Mouse (Mus musculus): ENCODE measurements at regions not wholly inside any gene's neighbourhood (a gene's known extent, or its start where the extent isn't known, plus 50 kb on each side); places are given as distances from the start of the nearest gene placed in this dataset.

GRCm38 (mm10) chr8:79587258-79587657 is 52.2 kb upstream of the Otud4 start:
- Histone ChIP-seq H3K4me3 (ENCODE audit: insufficient read depth, low read length) (no peak overlapping the region), H3K27ac (ENCODE audit: insufficient read depth, low read length) (no peak overlapping the region), H3K4me1 (ENCODE audit: control insufficient read depth, insufficient read depth, low read length) (no peaks in the 10 kb centered on the region)
- TF ChIP-seq POLR2A (IDR thresholded peaks at IDR 0.05; ENCODE audit: low read depth, low read length) (no peak), CTCF (IDR thresholded peaks at IDR 0.05; ENCODE audit: borderline replicate concordance, insufficient read depth, low read length) (peak; percentile 21; the same call in 1 of the 2 replicates)

GRCm38 (mm10) chr8:79584966-79585365 is 54.5 kb upstream of the Otud4 start:
- H3K4me1 ChIP-seq (ENCODE audit: control insufficient read depth, insufficient read depth, low read length), result no peaks in the 10 kb centered on the region
- H3K4me3 ChIP-seq (ENCODE audit: insufficient read depth, low read length), result no peak overlapping the region
- TF ChIP-seq CTCF (IDR thresholded peaks at IDR 0.05; ENCODE audit: borderline replicate concordance, insufficient read depth, low read length) (no peak), POLR2A (IDR thresholded peaks at IDR 0.05; ENCODE audit: low read depth, low read length) (no peak)
- H3K27ac ChIP-seq (ENCODE audit: insufficient read depth, low read length), result no peak overlapping the region

GRCm38 (mm10) chr8:79583326-79583725 is 56.1 kb upstream of the Otud4 start:
- no peak for TF ChIP-seq POLR2A (IDR thresholded peaks at IDR 0.05; ENCODE audit: low read depth, low read length)
- no peak for TF ChIP-seq CTCF (IDR thresholded peaks at IDR 0.05; ENCODE audit: borderline replicate concordance, insufficient read depth, low read length)
- H3K4me1 ChIP-seq (ENCODE audit: control insufficient read depth, insufficient read depth, low read length), result no peaks in the 10 kb centered on the region
- H3K27ac ChIP-seq (ENCODE audit: insufficient read depth, low read length), result no peak overlapping the region
- H3K4me3 ChIP-seq (ENCODE audit: insufficient read depth, low read length), result no peak overlapping the region

- no peak for TF ChIP-seq CTCF (IDR thresholded peaks at IDR 0.05; ENCODE audit: borderline replicate concordance, insufficient read depth, low read length)
- Histone ChIP-seq H3K4me3 (ENCODE audit: insufficient read depth, low read length) (no peak overlapping the region), H3K27ac (ENCODE audit: insufficient read depth, low read length) (no peak overlapping the region), H3K4me1 (ENCODE audit: control insufficient read depth, insufficient read depth, low read length) (no peaks in the 10 kb centered on the region)
Measured at GRCm38 (mm10) chr8:79582195-79582594, 57.2 kb upstream of the Otud4 start.

- TF ChIP-seq CTCF (IDR thresholded peaks at IDR 0.05; ENCODE audit: borderline replicate concordance, insufficient read depth, low read length), result no peak
- no peak for TF ChIP-seq POLR2A (IDR thresholded peaks at IDR 0.05; ENCODE audit: low read depth, low read length)
- H3K4me1 ChIP-seq (ENCODE audit: control insufficient read depth, insufficient read depth, low read length), result no peaks in the 10 kb centered on the region
- H3K4me3 ChIP-seq (ENCODE audit: insufficient read depth, low read length), result no peak overlapping the region
- H3K27ac ChIP-seq (ENCODE audit: insufficient read depth, low read length), result no peak overlapping the region
Measured at GRCm38 (mm10) chr8:79576086-79576485, 63.3 kb upstream of the Otud4 start.

- no peaks in the 10 kb centered on the region for H3K4me1 ChIP-seq (ENCODE audit: control insufficient read depth, insufficient read depth, low read length)
- no peak overlapping the region for H3K27ac ChIP-seq (ENCODE audit: insufficient read depth, low read length)
- H3K4me3 ChIP-seq (ENCODE audit: insufficient read depth, low read length), result no peak overlapping the region
- no peak for TF ChIP-seq POLR2A (IDR thresholded peaks at IDR 0.05; ENCODE audit: low read depth, low read length)
- TF ChIP-seq CTCF (IDR thresholded peaks at IDR 0.05; ENCODE audit: borderline replicate concordance, insufficient read depth, low read length), result no peak
Measured at GRCm38 (mm10) chr8:79575175-79575734, 64.2 kb upstream of the Otud4 start.

GRCm38 (mm10) chr8:79573491-79573890 is 65.9 kb upstream of the Otud4 start:
- TF ChIP-seq POLR2A (IDR thresholded peaks at IDR 0.05; ENCODE audit: low read depth, low read length) (no peak), CTCF (IDR thresholded peaks at IDR 0.05; ENCODE audit: borderline replicate concordance, insufficient read depth, low read length) (no peak)
- Histone ChIP-seq H3K4me3 (ENCODE audit: insufficient read depth, low read length) (no peak overlapping the region), H3K27ac (ENCODE audit: insufficient read depth, low read length) (no peak overlapping the region), H3K4me1 (ENCODE audit: control insufficient read depth, insufficient read depth, low read length) (no peaks in the 10 kb centered on the region)

GRCm38 (mm10) chr8:79572526-79572925 is 66.9 kb upstream of the Otud4 start:
- Histone ChIP-seq H3K4me3 (ENCODE audit: insufficient read depth, low read length) (no peak overlapping the region), H3K4me1 (ENCODE audit: control insufficient read depth, insufficient read depth, low read length) (no peaks in the 10 kb centered on the region), H3K27ac (ENCODE audit: insufficient read depth, low read length) (no peak overlapping the region)
- TF ChIP-seq POLR2A (IDR thresholded peaks at IDR 0.05; ENCODE audit: low read depth, low read length) (no peak), CTCF (IDR thresholded peaks at IDR 0.05; ENCODE audit: borderline replicate concordance, insufficient read depth, low read length) (no peak)

- Histone ChIP-seq H3K27ac (ENCODE audit: insufficient read depth, low read length) (no peak overlapping the region), H3K4me1 (ENCODE audit: control insufficient read depth, insufficient read depth, low read length) (peaks cover 10% of the 10 kb centered on the region), H3K4me3 (ENCODE audit: insufficient read depth, low read length) (no peak overlapping the region)
- TF ChIP-seq POLR2A (IDR thresholded peaks at IDR 0.05; ENCODE audit: low read depth, low read length), result no peak
Measured at GRCm38 (mm10) chr8:79563101-79563500, 76.3 kb upstream of the Otud4 start.

- no peak overlapping the region for H3K27ac ChIP-seq (ENCODE audit: insufficient read depth, low read length)
- peaks cover 10% of the 10 kb centered on the region for H3K4me1 ChIP-seq (ENCODE audit: control insufficient read depth, insufficient read depth, low read length)
- TF ChIP-seq CTCF (IDR thresholded peaks at IDR 0.05; ENCODE audit: borderline replicate concordance, insufficient read depth, low read length) (no peak), POLR2A (IDR thresholded peaks at IDR 0.05; ENCODE audit: low read depth, low read length) (no peak)
- no peak overlapping the region for H3K4me3 ChIP-seq (ENCODE audit: insufficient read depth, low read length)
Measured at GRCm38 (mm10) chr8:79562669-79563068, 76.7 kb upstream of the Otud4 start.

GRCm38 (mm10) chr8:79562071-79562581 is 77.3 kb upstream of the Otud4 start:
- peaks cover 10% of the 10 kb centered on the region for H3K4me1 ChIP-seq (ENCODE audit: control insufficient read depth, insufficient read depth, low read length)
- H3K4me3 ChIP-seq (ENCODE audit: insufficient read depth, low read length), result no peak overlapping the region
- TF ChIP-seq POLR2A (IDR thresholded peaks at IDR 0.05; ENCODE audit: low read depth, low read length), result no peak
- TF ChIP-seq CTCF (IDR thresholded peaks at IDR 0.05; ENCODE audit: borderline replicate concordance, insufficient read depth, low read length), result no peak
- H3K27ac ChIP-seq (ENCODE audit: insufficient read depth, low read length), result peak overlapping the region; percentile 63
